Comparison of ENCODE assay signal across 8 mouse cellular contexts in genomic region chr8:71570291-71570954, GRCm38 (mm10). TPM values are rescaled to one million over a fixed set of nuclear protein-coding genes. Genes with fewer than 3 reads are reported as not detected.
DNase-seq lines count a peak whose midpoint lies in the region; ATAC-seq lines count a peak whose summit lies in the region.

No protein-coding gene starts in this region.

- H3K27me3 ChIP-seq in forebrain, embryonic 11.5 days (ENCODE audit: control insufficient read depth, insufficient read depth, low read length), result peaks cover 6% of the 10 kb centered on the region; the same call in 1 of the 2 replicates
- no peaks in the 10 kb centered on the region for H3K27me3 ChIP-seq in heart, embryonic 16.5 days (ENCODE audit: control insufficient read depth, insufficient read depth, low read length)
- peaks cover 45% of the 10 kb centered on the region for H3K27me3 ChIP-seq in liver, embryonic 13.5 days
- H3K27me3 ChIP-seq in stomach, embryonic 15.5 days (replicated peaks), result no peaks in the 10 kb centered on the region

- peak overlapping the region; percentile 65 for H3K9ac ChIP-seq in forebrain, embryonic 11.5 days (ENCODE audit: low read length)
- H3K9ac ChIP-seq in heart, embryonic 16.5 days (ENCODE audit: low read length), result peak overlapping the region; percentile 73
- peak overlapping the region; percentile 59 for H3K9ac ChIP-seq in liver, embryonic 13.5 days
- peak overlapping the region; percentile 47 for H3K9ac ChIP-seq in stomach, embryonic 15.5 days

- peak; percentile 97 for DNase-seq in CD4-positive helper T cell, adult 2 months (ENCODE audit: low read depth, low spot score)
- DNase-seq in brain, embryonic 18.5 days (ENCODE audit: low read depth, low spot score), result peak; percentile 95
- DNase-seq in forebrain, embryonic 11.5 days (ENCODE audit: low spot score), result peak; percentile 92
- peak; percentile 99 for DNase-seq in kidney, postnatal 25 days
- peak; percentile 72 for DNase-seq in liver, embryonic 13.5 days
- DNase-seq in neural tube, embryonic 10.5 days (ENCODE audit: extremely low spot score, low spot score), result peak; percentile 84

- H3K4me1 ChIP-seq in forebrain, embryonic 11.5 days (replicated peaks; ENCODE audit: control insufficient read depth, insufficient read depth, low read length), result peaks cover 7% of the 10 kb centered on the region; the same call in 1 of the 2 replicates
- peaks cover 38% of the 10 kb centered on the region for H3K4me1 ChIP-seq in heart, embryonic 16.5 days (ENCODE audit: control insufficient read depth, insufficient read depth, low read length)
- H3K4me1 ChIP-seq in liver, embryonic 13.5 days (replicated peaks), result peaks cover 26% of the 10 kb centered on the region
- H3K4me1 ChIP-seq in stomach, embryonic 15.5 days, result peaks cover 17% of the 10 kb centered on the region

- H3K4me2 ChIP-seq in forebrain, embryonic 11.5 days (ENCODE audit: low read depth, low read length, severe bottlenecking), result peak overlapping the region; percentile 93
- peak overlapping the region; percentile 96 for H3K4me2 ChIP-seq in heart, embryonic 16.5 days (ENCODE audit: low read depth, low read length)
- peak overlapping the region; percentile 81 for H3K4me2 ChIP-seq in liver, embryonic 13.5 days
- H3K4me2 ChIP-seq in stomach, embryonic 15.5 days, result peak overlapping the region; percentile 88

- H3K9me3 ChIP-seq in forebrain, embryonic 11.5 days (ENCODE audit: control insufficient read depth, low read length), result no peaks in the 10 kb centered on the region
- H3K9me3 ChIP-seq in heart, embryonic 16.5 days (replicated peaks; ENCODE audit: control insufficient read depth, low read length), result no peaks in the 10 kb centered on the region
- no peaks in the 10 kb centered on the region for H3K9me3 ChIP-seq in liver, embryonic 13.5 days (replicated peaks)
- H3K9me3 ChIP-seq in stomach, embryonic 15.5 days, result no peaks in the 10 kb centered on the region

- peak overlapping the region; percentile 63 for H3K4me3 ChIP-seq in forebrain, embryonic 11.5 days (ENCODE audit: low read depth, low read length)
- H3K4me3 ChIP-seq in heart, embryonic 16.5 days (ENCODE audit: low read length), result peak overlapping the region; percentile 62
- H3K4me3 ChIP-seq in liver, embryonic 13.5 days (replicated peaks), result peak overlapping the region; percentile 59
- peak overlapping the region; percentile 67 for H3K4me3 ChIP-seq in stomach, embryonic 15.5 days (replicated peaks)

- H3K36me3 ChIP-seq in forebrain, embryonic 11.5 days (ENCODE audit: control insufficient read depth, insufficient read depth, low read length), result no peaks in the 10 kb centered on the region
- no peaks in the 10 kb centered on the region for H3K36me3 ChIP-seq in heart, embryonic 16.5 days (ENCODE audit: control insufficient read depth, insufficient read depth)
- no peaks in the 10 kb centered on the region for H3K36me3 ChIP-seq in liver, embryonic 13.5 days
- no peaks in the 10 kb centered on the region for H3K36me3 ChIP-seq in stomach, embryonic 15.5 days

- WGBS in forebrain, embryonic 11.5 days, result under 1% methylated on average over 41 of the region's 41 CpGs
- WGBS in heart, embryonic 16.5 days, result under 1% methylated on average over 41 of the region's 41 CpGs
- WGBS in liver, embryonic 13.5 days (ENCODE audit: insufficient replicate concordance), result 1% methylated on average over 41 of the region's 41 CpGs
- WGBS in stomach, embryonic 15.5 days, result under 1% methylated on average over 41 of the region's 41 CpGs

- H3K27ac ChIP-seq in forebrain, embryonic 11.5 days (ENCODE audit: low read depth, low read length), result no peak overlapping the region; the same call in 1 of the 2 replicates
- peak overlapping the region; percentile 64 for H3K27ac ChIP-seq in heart, embryonic 16.5 days (ENCODE audit: low read length)
- no peak overlapping the region for H3K27ac ChIP-seq in liver, embryonic 13.5 days
- peak overlapping the region; percentile 94 for H3K27ac ChIP-seq in stomach, embryonic 15.5 days

- ATAC-seq in forebrain, embryonic 11.5 days (replicated peaks; ENCODE audit: low FRiP score), result peak; percentile 90
- ATAC-seq in heart, embryonic 16.5 days (replicated peaks; ENCODE audit: extremely low read depth, insufficient read depth, low FRiP score), result peak; percentile 73
- peak; percentile 70 for ATAC-seq in liver, embryonic 13.5 days (ENCODE audit: low read depth)
- ATAC-seq in stomach, embryonic 15.5 days (ENCODE audit: insufficient read depth, low FRiP score, low read depth), result peak; percentile 91

RNA-seq across cellular contexts. Expression of gene Slc27a1, which starts 1.7 kb away (rescaled TPM):
- 18.4 and 19.1 TPM in 2 replicates for polyA plus RNA-seq in forebrain, embryonic 11.5 days (2014; fragmentation: Nextera tagmentation; extraction: Ambion mirVana)
- polyA plus RNA-seq in heart, embryonic 16.5 days (2015; fragmentation: Nextera tagmentation; extraction: Ambion mirVana), result 25.1 and 26.2 TPM in 2 replicates
- polyA plus RNA-seq in liver, embryonic 13.5 days (2015; fragmentation: Nextera tagmentation; extraction: Ambion mirVana), result 2.3 and 2.5 TPM in 2 replicates
- polyA plus RNA-seq in stomach, embryonic 15.5 days (2015; fragmentation: Nextera tagmentation; extraction: Ambion mirVana), result 37.1 and 38.8 TPM in 2 replicates

RNA-seq across cellular contexts. Expression of gene Nxnl1, which starts 4.0 kb away (rescaled TPM):
- not detected in 2 replicates for polyA plus RNA-seq in forebrain, embryonic 11.5 days (2014; fragmentation: Nextera tagmentation; extraction: Ambion mirVana)
- polyA plus RNA-seq in heart, embryonic 16.5 days (2015; fragmentation: Nextera tagmentation; extraction: Ambion mirVana), result 0.06 and 0.18 TPM in 2 replicates
- 0.13 and 0.14 TPM in 2 replicates for polyA plus RNA-seq in liver, embryonic 13.5 days (2015; fragmentation: Nextera tagmentation; extraction: Ambion mirVana)
- polyA plus RNA-seq in stomach, embryonic 15.5 days (2015; fragmentation: Nextera tagmentation; extraction: Ambion mirVana), result 0.08 and 0.15 TPM in 2 replicates

RNA-seq across cellular contexts. Expression of gene Tmem221, which starts 11.8 kb away (rescaled TPM):
- 0.15 TPM in 1 of 2 replicates, not detected in the other for polyA plus RNA-seq in forebrain, embryonic 11.5 days (2014; fragmentation: Nextera tagmentation; extraction: Ambion mirVana)
- polyA plus RNA-seq in heart, embryonic 16.5 days (2015; fragmentation: Nextera tagmentation; extraction: Ambion mirVana), result 0.99 and 1.4 TPM in 2 replicates
- 0.53 and 0.66 TPM in 2 replicates for polyA plus RNA-seq in liver, embryonic 13.5 days (2015; fragmentation: Nextera tagmentation; extraction: Ambion mirVana)
- polyA plus RNA-seq in stomach, embryonic 15.5 days (2015; fragmentation: Nextera tagmentation; extraction: Ambion mirVana), result 4.0 and 7.1 TPM in 2 replicates

RNA-seq across cellular contexts. Expression of gene Pgls, which starts 21.6 kb away (rescaled TPM):
- polyA plus RNA-seq in forebrain, embryonic 11.5 days (2014; fragmentation: Nextera tagmentation; extraction: Ambion mirVana), result 218 and 238 TPM in 2 replicates
- 188 and 205 TPM in 2 replicates for polyA plus RNA-seq in heart, embryonic 16.5 days (2015; fragmentation: Nextera tagmentation; extraction: Ambion mirVana)
- polyA plus RNA-seq in liver, embryonic 13.5 days (2015; fragmentation: Nextera tagmentation; extraction: Ambion mirVana), result 104 and 110 TPM in 2 replicates
- 238 and 243 TPM in 2 replicates for polyA plus RNA-seq in stomach, embryonic 15.5 days (2015; fragmentation: Nextera tagmentation; extraction: Ambion mirVana)

RNA-seq across cellular contexts. Expression of gene Fam129c, which starts 27.0 kb away (rescaled TPM):
- 3.2 and 4.3 TPM in 2 replicates for polyA plus RNA-seq in forebrain, embryonic 11.5 days (2014; fragmentation: Nextera tagmentation; extraction: Ambion mirVana)
- 3.9 and 4.4 TPM in 2 replicates for polyA plus RNA-seq in heart, embryonic 16.5 days (2015; fragmentation: Nextera tagmentation; extraction: Ambion mirVana)
- polyA plus RNA-seq in liver, embryonic 13.5 days (2015; fragmentation: Nextera tagmentation; extraction: Ambion mirVana), result 0.28 and 0.80 TPM in 2 replicates
- 4.3 and 4.7 TPM in 2 replicates for polyA plus RNA-seq in stomach, embryonic 15.5 days (2015; fragmentation: Nextera tagmentation; extraction: Ambion mirVana)

Comparison
In these comparisons a context has a peak if more than half of its experiments do, and no peak if none do; other contexts are left out.
1. H3K27ac ChIP-seq: peak in heart, embryonic 16.5 days (single experiment) and stomach, embryonic 15.5 days (single experiment); none in forebrain, embryonic 11.5 days (single experiment) and liver, embryonic 13.5 days (single experiment).
2. Peak in every context shown above with its lines, with median percentiles within 50 percentile points of each other: DNase-seq, ATAC-seq, H3K4me2 ChIP-seq, H3K4me3 ChIP-seq and H3K9ac ChIP-seq.